Mouse (Mus musculus): ENCODE results near the gene Cubn.

GRCm38 (mm10) chr2:13500298-13500999 lies 8.8 kb upstream of the Cubn start:
- TF ChIP-seq USF1 (IDR thresholded peaks at IDR 0.05; ENCODE audit: low read depth) (no peak), MYOD1 (IDR thresholded peaks at IDR 0.05; ENCODE audit: control insufficient read depth in 1 of 3, insufficient read length in 2 of 3, low read depth in 2 of 3) (no peak), MAX (IDR thresholded peaks at IDR 0.05; ENCODE audit: low read depth) (no peak), TCF3 (IDR thresholded peaks at IDR 0.05; ENCODE audit: insufficient read length, low read depth) (no peak), TCF12 (IDR thresholded peaks at IDR 0.05; ENCODE audit: insufficient read depth, poor library complexity, severe bottlenecking) (no peak), POLR2A (IDR thresholded peaks at IDR 0.05; ENCODE audit: insufficient read length, low read depth) (no peak), E2F4 (IDR thresholded peaks at IDR 0.05; ENCODE audit: insufficient read depth) (no peak), SRF (IDR thresholded peaks at IDR 0.05; ENCODE audit: control insufficient read depth, insufficient read length, low read depth) (no peak), REST (IDR thresholded peaks at IDR 0.05; ENCODE audit: insufficient read depth, insufficient read length) (no peak), POLR2AphosphoS2 (IDR thresholded peaks at IDR 0.05; ENCODE audit: insufficient read length, low read depth) (no peak), MYOG (IDR thresholded peaks at IDR 0.05; ENCODE audit: control insufficient read depth in 1 of 3, insufficient read depth in 1 of 3, insufficient read length in 2 of 3, low read depth in 2 of 3) (no peak)
